Mouse (Mus musculus): ENCODE measurements around the gene Zfp94. TPM values are rescaled to one million over a fixed set of nuclear protein-coding genes. Genes with fewer than 3 reads are reported as not detected.

Gene Zfp94
- total and polyA plus RNA-seq, 3 experiments: 5.9 to 6.9 TPM; not detected in 1

- Histone ChIP-seq H3K9me3 (replicated peaks; ENCODE audit: insufficient read depth, low read length) (no peaks in the 10 kb centered on the region), H3K79me2 (ENCODE audit: control insufficient read depth, insufficient read depth, low read length, poor library complexity) (peaks cover 4% of the 10 kb centered on the region), H3K36me3 (ENCODE audit: control insufficient read depth in 1 of 2, insufficient read depth in 2 of 2, low read length in 2 of 2) (no peaks in the 10 kb centered on the region; a peak in 1 of 4 replicates), H3K27ac (ENCODE audit: control insufficient read depth, low read depth, low read length) (no peak overlapping the region), H3K27me3 (ENCODE audit: control insufficient read depth in 1 of 2, insufficient read depth in 2 of 2, low read length in 2 of 2) (no peaks in the 10 kb centered on the region), H3K4me1 (ENCODE audit: control insufficient read depth in 1 of 2, insufficient read depth in 2 of 2, low read length in 2 of 2) (no peaks in the 10 kb centered on the region), H3K9ac (ENCODE audit: control insufficient read depth, low read depth, low read length, poor library complexity, severe bottlenecking) (no peak overlapping the region), H3K4me3 (ENCODE audit: control insufficient read depth in 1 of 2, insufficient read depth in 1 of 2, low read depth in 2 of 2, low read length in 2 of 2) (no peak overlapping the region)
- TF ChIP-seq POLR2AphosphoS5 (IDR thresholded peaks at IDR 0.05; ENCODE audit: borderline replicate concordance, low read depth, low read length) (no peak), GATA1 (IDR thresholded peaks at IDR 0.05; ENCODE audit: low read depth, low read length) (no peak), CHD1 (IDR thresholded peaks at IDR 0.05; ENCODE audit: low read depth, low read length) (no peak), RCOR1 (IDR thresholded peaks at IDR 0.05; ENCODE audit: low read depth, low read length) (no peak), ELF1 (IDR thresholded peaks at IDR 0.05; ENCODE audit: low read depth, low read length) (no peak), MXI1 (IDR thresholded peaks at IDR 0.05; ENCODE audit: low read depth, low read length) (no peak), RAD21 (IDR thresholded peaks at IDR 0.05; ENCODE audit: low read depth, low read length) (no peak), GABPA (IDR thresholded peaks at IDR 0.05; ENCODE audit: low read depth, low read length) (no peak), ZMIZ1 (IDR thresholded peaks at IDR 0.05; ENCODE audit: low read depth, low read length) (no peak), NELFE (IDR thresholded peaks at IDR 0.05; ENCODE audit: low read depth, low read length) (no peak), SMC3 (IDR thresholded peaks at IDR 0.05; ENCODE audit: low read depth, low read length) (no peak), UBTF (IDR thresholded peaks at IDR 0.05; ENCODE audit: borderline replicate concordance, insufficient read depth, low read depth, low read length) (no peak), POLR2A (IDR thresholded peaks at IDR 0.05; ENCODE audit: control insufficient read depth in 1 of 2, insufficient read depth in 1 of 2, low read depth in 1 of 2, low read length in 2 of 2, poor library complexity in 1 of 2) (no peak), MAFK (IDR thresholded peaks at IDR 0.05; ENCODE audit: borderline replicate concordance, low read depth, low read length) (no peak), BHLHE40 (IDR thresholded peaks at IDR 0.05; ENCODE audit: borderline replicate concordance, low read depth, low read length) (no peak), ZC3H11A (IDR thresholded peaks at IDR 0.05; ENCODE audit: low read depth, low read length) (no peak), USF1 (IDR thresholded peaks at IDR 0.05; ENCODE audit: low read depth, low read length) (no peak), USF2 (IDR thresholded peaks at IDR 0.05; ENCODE audit: borderline replicate concordance in 1 of 2, insufficient read depth in 1 of 2, low read depth in 1 of 2, low read length in 2 of 2) (no peak), CTCF (IDR thresholded peaks at IDR 0.05 in 2 of 3, conservative IDR thresholded peaks at IDR 0.05 in 1 of 3; ENCODE audit: control insufficient read depth in 1 of 3, insufficient read depth in 1 of 3, low read depth in 2 of 3, low read length in 3 of 3, poor library complexity in 1 of 3, severe bottlenecking in 1 of 3) (no peak), MAX (IDR thresholded peaks at IDR 0.05; ENCODE audit: low read length) (no peak)
- DNase-seq (ENCODE audit: low read depth, low spot score): no peak
These were observed 21.7 kb downstream of the Zfp94 start for GRCm38 (mm10) chr7:24294763-24295162.

Measured in MEL (cell line).